Mouse (Mus musculus) kidney, postnatal 0 days (tissue): ENCODE data around the gene Fgfr3. TPM values are rescaled to one million over a fixed set of nuclear protein-coding genes. Genes with fewer than 3 reads are reported as not detected.
A peak's percentile ranks its signal among the peaks of the same experiment; 100 is the strongest.

ENCODE experiments used
- ATAC-seq: fragments of 200-750 bp; cut with Nextera tagmentation; replicated peaks from 2 replicates; pipeline ENCODE4 v1.8.0; 2017; ENCODE audit warnings: low read depth, moderate number of reproducible peaks, moderate TSS enrichment, moderate library complexity; ENCODE audit not compliant: low FRiP score
- DNase-seq: peaks from one replicate; pipeline ENCODE4 v3.0.0-alpha.2; 2016; ENCODE audit warnings: low spot score
- H3K27ac ChIP-seq: fragments of 300-500 bp; sonication (generic); 2 replicates; pipeline ENCODE4 v1.5.1; 2014; ENCODE audit warnings: mild to moderate bottlenecking
- H3K27me3 ChIP-seq: fragments of 300-500 bp; sonication (generic); 2 replicates; pipeline ENCODE4 v1.6.1; 2014; ENCODE audit warnings: low read length, mixed read lengths; ENCODE audit not compliant: insufficient read depth
- H3K36me3 ChIP-seq: fragments of 300-500 bp; sonication (generic); 2 replicates; pipeline ENCODE4 v1.6.1; 2014; ENCODE audit warnings: low read length, mixed read lengths; ENCODE audit not compliant: insufficient read depth
- H3K4me1 ChIP-seq: fragments of 300-500 bp; sonication (generic); replicated peaks from 2 replicates; pipeline ENCODE4 v1.6.1; 2014; ENCODE audit warnings: antibody characterized with exemption, low read length, mixed read lengths; ENCODE audit not compliant: insufficient read depth
- H3K4me2 ChIP-seq: fragments of 300-500 bp; sonication (generic); 2 replicates; pipeline ENCODE4 v1.6.1; 2014; ENCODE audit warnings: mild to moderate bottlenecking, low read length, moderate library complexity, mixed read lengths
- H3K4me3 ChIP-seq: fragments of 300-500 bp; sonication (generic); replicated peaks from 2 replicates; pipeline ENCODE4 v1.5.1; 2014; ENCODE audit warnings: low read depth, low read length
- H3K9ac ChIP-seq: fragments of 300-500 bp; sonication (generic); 2 replicates; pipeline ENCODE4 v1.6.1; 2014; ENCODE audit warnings: low read depth, low read length
- H3K9me3 ChIP-seq: fragments of 300-500 bp; sonication (generic); replicated peaks from 2 replicates; pipeline ENCODE4 v1.6.1; 2016; ENCODE audit warnings: low read length, inconsistent platforms, mixed read lengths
- CTCF ChIP-seq: IDR thresholded peaks from 2 replicates; pipeline ENCODE4 v1.5.1; 2016; ENCODE audit warnings: antibody characterized with exemption, low read depth, mild to moderate bottlenecking, moderate library complexity
- WGBS: fragments of 180-500 bp; shearing (Covaris S2); extraction: QIAGEN DNeasy Blood & Tissue Kit; methylation state at CpG from one replicate; pipeline ENCODE4 v1.1.7; 2014; 5-methylcytosine and 5-hydroxymethylcytosine counted together
- polyA plus RNA-seq: library from polyadenylated mRNA; unstranded; fragments of >200 nt; fragmentation: Nextera tagmentation; extraction: Ambion mirVana; gene quantifications from 2 replicates; pipeline ENCODE4 v1.2.1, GENCODE M21; 2015

Gene Fgfr3
- polyA plus RNA-seq, 1 experiment from 2014 or later = 15.0 TPM

DNA sequence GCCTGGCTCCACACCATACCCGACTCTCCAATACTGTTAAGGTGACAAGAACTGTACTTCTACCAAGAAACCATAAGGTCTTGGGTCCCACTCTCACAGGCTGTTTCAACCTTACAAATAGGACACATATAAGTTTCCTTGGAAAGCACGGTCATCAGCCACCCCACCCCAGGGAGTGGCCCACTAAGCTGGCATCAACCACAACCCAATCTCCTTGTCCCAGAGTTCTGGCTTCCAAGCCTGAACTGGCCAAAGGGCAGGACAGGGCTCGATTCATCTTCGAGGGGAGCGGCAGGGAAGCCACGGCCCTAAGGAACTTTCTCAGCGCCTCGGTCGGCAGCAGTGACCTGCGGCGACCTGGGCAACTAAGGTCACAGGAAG lies 60.5 kb downstream of the Fgfr3 start:
- no peaks in the 10 kb centered on the region for H3K27me3 ChIP-seq
- DNase-seq (peak; percentile 8), ATAC-seq (0 out of 2 replicates have a peak, but pooled peaks have one; percentile 2)
- no peaks in the 10 kb centered on the region for H3K4me1 ChIP-seq
- peak overlapping the region; percentile 83 for H3K4me3 ChIP-seq
- H3K9ac ChIP-seq = peak overlapping the region; percentile 83
- TF ChIP-seq CTCF = no peak
- 3% methylated on average over 11 of the region's 11 CpGs for WGBS
- H3K9me3 ChIP-seq = no peaks in the 10 kb centered on the region
- peak overlapping the region; percentile 93 for H3K4me2 ChIP-seq
- H3K27ac ChIP-seq = peak overlapping the region; percentile 82
- H3K36me3 ChIP-seq = peaks cover 6% of the 10 kb centered on the region; the same call in 1 of the 2 replicates

- Histone ChIP-seq H3K27me3 (no peaks in the 10 kb centered on the region), H3K9ac (peak within 1 kb of the TSS; percentile 83), H3K9me3 (no peaks in the 10 kb centered on the region), H3K4me3 (peak within 1 kb of the TSS; percentile 83), H3K4me1 (no peaks in the 10 kb centered on the region), H3K36me3 (peaks cover 5% of the 10 kb centered on the region; the same call in 1 of the 2 replicates), H3K4me2 (peak within 1 kb of the TSS; percentile 93), H3K27ac (peak within 1 kb of the TSS; percentile 82)
- peak; percentile 27; the same call in 1 of the 2 replicates for TF ChIP-seq CTCF
- ATAC-seq (peak; percentile 99), DNase-seq (peak; percentile 97)
- under 1% methylated on average over 65 of the region's 65 CpGs for WGBS
Observed at GRCm38 (mm10) chr5:33782345-33782998, 61.0 kb downstream of the Fgfr3 start, which contains the start of gene Letm1. Letm1 (minus strand) TSS chr5:33782817.

DNA sequence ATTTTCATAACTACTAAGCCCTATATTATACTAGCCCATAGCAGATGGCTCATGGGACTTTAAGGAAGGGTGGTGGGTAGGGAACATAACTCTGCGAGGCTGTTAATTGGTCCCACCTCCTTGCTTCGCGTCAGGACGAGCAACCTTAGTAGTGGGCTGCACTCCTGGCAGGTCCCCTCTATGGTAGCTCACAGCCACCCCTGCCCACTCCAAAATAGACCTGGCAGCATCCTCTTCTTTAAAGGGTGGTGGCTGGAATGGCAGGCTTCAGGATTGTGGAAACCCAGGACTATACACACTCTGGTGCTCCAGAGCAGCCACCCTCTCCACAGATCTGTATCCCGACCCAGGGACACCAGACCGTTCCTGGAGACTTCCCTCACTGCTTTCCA lies 61.5 kb downstream of the Fgfr3 start:
- H3K4me3 ChIP-seq = peak overlapping the region; percentile 83
- no peak for TF ChIP-seq CTCF
- no peaks in the 10 kb centered on the region for H3K36me3 ChIP-seq
- 5% methylated on average over 6 of the region's 6 CpGs for WGBS
- peak overlapping the region; percentile 93 for H3K4me2 ChIP-seq
- H3K9me3 ChIP-seq = no peaks in the 10 kb centered on the region
- no peak for DNase-seq
- H3K9ac ChIP-seq = peak overlapping the region; percentile 83; the same call in 1 of the 2 replicates
- no peaks in the 10 kb centered on the region for H3K27me3 ChIP-seq
- H3K4me1 ChIP-seq = no peaks in the 10 kb centered on the region
- ATAC-seq = peak; percentile 50
- no peak overlapping the region for H3K27ac ChIP-seq

Other genes starting within 250 kb of the Fgfr3 start
- gene Fam53a, start 92.0 kb upstream of the Fgfr3 start, polyA plus RNA-seq = 55.7 and 58.1 TPM in 2 replicates
- 0.64 and 0.68 TPM in 2 replicates for gene Gm9903, start 91.7 kb upstream of the Fgfr3 start, polyA plus RNA-seq
- gene Slbp, start 69.1 kb upstream of the Fgfr3 start, polyA plus RNA-seq = 146 and 172 TPM in 2 replicates
- gene Tacc3, start 63.5 kb upstream of the Fgfr3 start, polyA plus RNA-seq = 74.3 and 84.9 TPM in 2 replicates
- gene Tmem129, start 63.3 kb upstream of the Fgfr3 start, polyA plus RNA-seq = 26.4 and 29.5 TPM in 2 replicates
- gene Letm1, start 61.1 kb downstream of the Fgfr3 start, polyA plus RNA-seq = 53.4 and 58.3 TPM in 2 replicates
- 21.0 and 25.8 TPM in 2 replicates for gene Nsd2, start 99.1 kb downstream of the Fgfr3 start, polyA plus RNA-seq
- 41.0 and 42.8 TPM in 2 replicates for gene Nelfa, start 214.7 kb downstream of the Fgfr3 start, polyA plus RNA-seq